Mouse (Mus musculus) bone marrow macrophage, adult 2 months (primary cell): Measurements from ENCODE around the gene Senp1. TPM values are rescaled to one million over a fixed set of nuclear protein-coding genes. Genes with fewer than 3 reads are reported as not detected.
A peak's percentile ranks its signal among the peaks of the same experiment; 100 is the strongest.

ENCODE experiments used
- H3K27ac ChIP-seq: 2 replicates; pipeline ENCODE4 v1.5.1; 2012; ENCODE audit warnings: low read depth, low read length; ENCODE audit not compliant: insufficient read depth
- H3K4me1 ChIP-seq: 2 replicates; pipeline ENCODE4 v1.6.1; 2012; ENCODE audit warnings: low read length; ENCODE audit not compliant: control insufficient read depth, insufficient read depth
- H3K4me3 ChIP-seq: 2 replicates; pipeline ENCODE4 v1.5.1; 2012; ENCODE audit warnings: mild to moderate bottlenecking, low read length, moderate library complexity; ENCODE audit not compliant: insufficient read depth
- CTCF ChIP-seq: IDR thresholded peaks from 2 replicates; pipeline ENCODE4 v1.5.1; 2012; ENCODE audit warnings: low read depth, mild to moderate bottlenecking, low read length, moderate library complexity
- POLR2A ChIP-seq: IDR thresholded peaks from 2 replicates; pipeline ENCODE4 v1.6.1; 2012; ENCODE audit warnings: mild to moderate bottlenecking, low read depth, low read length, borderline replicate concordance
- polyA plus RNA-seq: library from polyadenylated mRNA; stranded (reverse); fragments of >200 nt; gene quantifications from 2 replicates; pipeline ENCODE4 v1.2.4, GENCODE M21; 2012; ENCODE audit not compliant: missing spikeins, insufficient read depth, insufficient read length

Senp1 gene
- polyA plus RNA-seq, 1 experiment, result 18.7 TPM

DNA sequence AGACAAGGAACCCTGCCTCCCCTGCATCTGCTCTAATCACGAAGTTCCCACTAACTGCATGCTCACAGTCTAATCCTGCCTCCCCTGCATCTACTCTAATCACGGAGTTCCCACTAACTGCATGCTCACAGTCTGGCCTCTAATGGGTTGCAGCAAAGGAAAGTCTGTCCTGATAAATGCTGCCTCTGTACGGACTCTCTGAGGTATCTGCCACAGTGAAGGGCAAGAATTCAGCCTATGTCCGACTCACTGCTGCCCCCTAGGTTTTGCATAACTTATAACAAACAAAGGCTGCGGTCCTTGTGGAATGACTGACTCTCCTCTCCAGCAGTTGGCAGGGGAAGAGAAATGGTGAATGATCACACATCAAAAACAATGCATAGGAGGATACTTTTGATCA, 38.3 kb downstream of the Senp1 start:
- Histone ChIP-seq H3K27ac (no peak overlapping the region), H3K4me1 (no peaks in the 10 kb centered on the region), H3K4me3 (no peak overlapping the region)
- TF ChIP-seq POLR2A (no peak), CTCF (peak; percentile 56; the same call in 1 of the 2 replicates)

DNA sequence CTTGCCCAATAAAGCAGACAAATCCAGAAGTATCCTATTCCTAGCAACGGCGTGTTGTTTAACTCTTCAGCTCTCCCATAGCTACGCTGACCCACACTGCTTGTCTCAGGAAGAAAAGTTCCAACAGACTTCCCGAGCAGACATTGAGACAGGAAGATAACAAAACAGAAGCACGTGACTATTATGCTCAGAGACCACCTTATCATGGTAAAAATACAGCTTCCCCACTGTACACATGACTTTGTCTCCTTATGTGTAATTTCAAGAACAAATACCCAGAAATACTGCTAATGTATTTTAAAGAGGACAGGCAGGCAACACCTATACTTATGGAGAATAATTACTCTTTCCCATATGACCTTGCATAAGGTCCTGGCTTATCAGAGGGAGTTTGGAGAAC, 41.9 kb downstream of the Senp1 start:
- Histone ChIP-seq H3K4me1 (no peaks in the 10 kb centered on the region), H3K4me3 (no peak overlapping the region), H3K27ac (no peak overlapping the region)
- TF ChIP-seq POLR2A (no peak), CTCF (no peak)

DNA sequence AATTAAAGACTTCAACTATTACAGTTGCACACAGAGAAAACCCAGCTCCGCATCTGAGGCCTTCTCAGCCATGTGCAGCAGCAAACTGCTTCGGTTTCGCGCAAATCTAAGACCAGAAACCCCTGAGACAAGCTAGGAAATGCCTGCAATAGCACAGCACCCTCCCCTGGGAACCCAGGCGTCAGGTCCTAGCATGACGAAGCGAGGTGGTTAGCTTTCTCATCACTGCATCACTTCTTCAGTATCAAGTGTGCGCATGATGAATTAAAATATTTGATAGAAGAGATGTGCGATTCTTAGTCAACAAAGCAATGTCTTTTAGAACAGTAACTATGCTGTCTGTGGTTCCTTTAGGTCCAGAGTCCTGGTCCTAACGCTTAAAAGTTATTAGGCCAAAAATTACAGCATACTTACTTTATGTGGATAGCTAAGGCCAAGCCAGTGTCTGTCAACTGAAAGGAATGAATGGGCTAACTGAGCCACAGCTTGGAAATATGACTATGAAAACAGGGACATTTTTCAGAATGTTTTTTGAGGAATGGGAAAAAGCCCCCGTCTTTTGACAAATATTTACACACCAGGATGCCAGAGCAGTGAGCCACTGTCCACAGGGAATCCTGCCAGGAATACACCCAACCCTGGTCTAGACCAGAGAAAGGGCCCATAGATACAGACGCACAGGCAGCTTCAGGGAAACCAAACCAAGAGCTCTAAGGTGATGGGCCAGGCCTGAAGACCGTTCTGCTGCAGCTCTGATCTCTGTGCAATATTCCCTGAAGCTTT, 44.4 kb downstream of the Senp1 start:
- H3K27ac ChIP-seq, result no peak overlapping the region
- TF ChIP-seq CTCF (no peak), POLR2A (no peak)
- no peaks in the 10 kb centered on the region for H3K4me1 ChIP-seq
- no peak overlapping the region for H3K4me3 ChIP-seq

- H3K4me1 ChIP-seq, result no peaks in the 10 kb centered on the region
- TF ChIP-seq POLR2A (no peak), CTCF (no peak)
- no peak overlapping the region for H3K4me3 ChIP-seq
- H3K27ac ChIP-seq, result no peak overlapping the region
These were observed 49.2 kb downstream of the Senp1 start for GRCm38 (mm10) chr15:98044387-98044786.

DNA sequence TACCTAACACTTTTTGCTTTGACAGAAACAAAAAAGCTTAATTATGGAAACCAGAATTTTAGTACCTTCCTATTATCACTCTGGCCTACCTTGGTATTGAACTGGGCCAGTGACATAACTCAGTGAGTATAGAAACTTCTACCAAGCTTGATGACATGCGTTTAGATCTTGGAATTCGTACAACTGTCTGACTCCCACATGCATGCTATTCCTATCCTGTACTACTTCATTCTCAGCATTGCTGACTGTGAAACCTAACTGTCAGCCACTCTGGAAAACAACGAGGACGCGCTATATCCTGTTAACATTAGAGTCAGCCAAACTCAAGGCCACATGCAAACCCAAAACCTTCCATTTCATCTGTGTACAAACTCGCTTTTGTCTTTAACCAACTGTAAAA, 49.6 kb downstream of the Senp1 start:
- Histone ChIP-seq H3K4me3 (no peak overlapping the region), H3K27ac (no peak overlapping the region), H3K4me1 (no peaks in the 10 kb centered on the region)
- TF ChIP-seq POLR2A (no peak), CTCF (no peak)

- Histone ChIP-seq H3K27ac (no peak overlapping the region), H3K4me1 (no peaks in the 10 kb centered on the region), H3K4me3 (no peak overlapping the region)
- no peak for TF ChIP-seq CTCF
- TF ChIP-seq POLR2A, result no peak
These were observed 51.0 kb downstream of the Senp1 start for GRCm38 (mm10) chr15:98042508-98042907.

DNA sequence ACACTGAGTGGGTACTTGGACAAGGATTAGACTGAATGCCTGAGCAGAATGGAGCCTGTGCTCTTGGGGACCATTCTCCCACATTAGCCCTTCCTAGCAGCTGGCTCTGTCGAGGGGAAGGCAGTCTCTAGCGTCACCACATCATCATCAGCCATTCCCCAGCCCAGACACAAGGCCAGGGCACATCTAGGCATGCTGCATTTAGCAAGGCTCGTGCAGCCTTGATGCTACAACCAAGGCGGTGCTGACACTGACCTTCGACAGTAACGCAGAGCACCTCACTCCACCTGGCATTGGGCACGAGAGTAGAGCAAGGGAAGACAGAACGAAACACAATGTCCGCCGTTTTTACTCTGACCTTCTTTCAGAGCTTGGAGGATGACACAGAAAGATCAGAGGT, 53.9 kb downstream of the Senp1 start:
- Histone ChIP-seq H3K4me3 (no peak overlapping the region), H3K27ac (no peak overlapping the region), H3K4me1 (no peaks in the 10 kb centered on the region)
- TF ChIP-seq POLR2A (no peak), CTCF (no peak)

DNA sequence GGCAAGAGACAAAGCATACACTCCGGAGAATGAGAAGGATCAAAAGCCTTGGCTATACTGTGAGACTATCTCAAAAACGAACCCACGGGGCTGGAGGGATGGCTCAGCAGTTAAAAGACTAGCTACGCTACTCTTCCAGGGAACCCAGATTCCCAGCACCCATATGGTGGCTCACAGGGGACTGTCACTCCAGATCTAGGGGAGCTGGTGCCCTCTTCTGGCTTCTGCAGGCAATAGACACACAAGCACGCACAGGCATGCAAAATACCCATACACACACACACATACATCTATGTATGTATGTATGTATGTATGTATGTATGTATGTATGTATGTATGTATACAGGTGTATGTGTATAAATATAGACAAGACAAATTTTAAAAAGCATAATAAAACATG, 57.0 kb downstream of the Senp1 start:
- H3K27ac ChIP-seq, result no peak overlapping the region
- TF ChIP-seq POLR2A (no peak), CTCF (no peak)
- H3K4me1 ChIP-seq, result no peaks in the 10 kb centered on the region
- H3K4me3 ChIP-seq, result no peak overlapping the region

DNA sequence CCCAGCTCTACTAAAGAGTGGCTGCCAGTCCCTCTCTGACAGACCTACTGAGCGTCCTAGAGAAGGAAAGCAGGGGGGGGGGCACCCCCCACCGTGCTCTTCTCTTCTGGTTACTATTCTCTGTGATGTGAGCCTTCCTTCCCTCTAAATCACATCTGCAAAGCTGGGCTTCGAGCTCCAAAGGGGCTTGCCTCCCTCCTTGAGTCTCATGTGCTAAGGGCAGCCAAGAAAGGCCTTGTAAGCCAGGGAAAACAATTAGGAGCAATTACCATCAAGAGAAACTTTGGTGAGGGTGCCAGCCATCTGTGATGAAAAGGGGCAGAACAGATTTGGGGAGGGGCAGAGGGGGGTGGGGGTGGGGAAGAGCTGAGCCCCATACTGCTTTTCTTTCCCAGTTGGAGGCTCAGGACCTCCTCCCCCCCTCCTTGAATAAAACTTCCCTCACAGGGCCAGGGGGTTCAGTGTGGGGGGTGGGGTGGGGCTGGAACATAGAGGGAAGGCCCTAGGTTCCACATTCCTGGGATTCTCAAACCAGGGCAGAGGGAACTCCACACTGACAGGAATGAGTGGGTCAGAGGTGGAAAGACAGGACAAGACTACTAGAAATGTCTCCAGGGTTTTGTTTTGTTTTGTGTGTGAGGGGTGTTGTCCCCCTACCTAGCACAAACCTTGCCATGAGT, 58.3 kb downstream of the Senp1 start:
- no peak for TF ChIP-seq POLR2A
- no peak for TF ChIP-seq CTCF
- H3K4me1 ChIP-seq, result no peaks in the 10 kb centered on the region
- H3K4me3 ChIP-seq, result no peak overlapping the region
- H3K27ac ChIP-seq, result no peak overlapping the region

- TF ChIP-seq CTCF (no peak), POLR2A (no peak)
- Histone ChIP-seq H3K4me1 (no peaks in the 10 kb centered on the region), H3K4me3 (no peak overlapping the region), H3K27ac (no peak overlapping the region)
These were observed 60.3 kb downstream of the Senp1 start for GRCm38 (mm10) chr15:98033233-98033748.

- TF ChIP-seq CTCF (no peak), POLR2A (no peak)
- H3K4me1 ChIP-seq, result no peaks in the 10 kb centered on the region
These were observed 63.7 kb downstream of the Senp1 start for GRCm38 (mm10) chr15:98029798-98030197.

More at GRCm38 (mm10) chr15:98029798-98030197, 63.7 kb downstream of the Senp1 start:
- H3K4me3 ChIP-seq, result no peak overlapping the region
- H3K27ac ChIP-seq, result no peak overlapping the region
